Mouse (Mus musculus) bone marrow, adult 2 months (tissue): ENCODE data around the gene 1700017B05Rik.

ENCODE experiments used
- CTCF ChIP-seq: fragments of 200-500 bp; IDR thresholded peaks from 2 replicates; pipeline ENCODE4 v1.5.1; 2011; ENCODE audit warnings: low read length, control low read depth; ENCODE audit not compliant: control insufficient read depth, insufficient read depth
- POLR2A ChIP-seq: fragments of 200-500 bp; IDR thresholded peaks from 2 replicates; pipeline ENCODE4 v1.6.1; 2011; ENCODE audit warnings: low read depth, mild to moderate bottlenecking, control low read depth, low read length, borderline replicate concordance; ENCODE audit not compliant: control insufficient read depth

DNA sequence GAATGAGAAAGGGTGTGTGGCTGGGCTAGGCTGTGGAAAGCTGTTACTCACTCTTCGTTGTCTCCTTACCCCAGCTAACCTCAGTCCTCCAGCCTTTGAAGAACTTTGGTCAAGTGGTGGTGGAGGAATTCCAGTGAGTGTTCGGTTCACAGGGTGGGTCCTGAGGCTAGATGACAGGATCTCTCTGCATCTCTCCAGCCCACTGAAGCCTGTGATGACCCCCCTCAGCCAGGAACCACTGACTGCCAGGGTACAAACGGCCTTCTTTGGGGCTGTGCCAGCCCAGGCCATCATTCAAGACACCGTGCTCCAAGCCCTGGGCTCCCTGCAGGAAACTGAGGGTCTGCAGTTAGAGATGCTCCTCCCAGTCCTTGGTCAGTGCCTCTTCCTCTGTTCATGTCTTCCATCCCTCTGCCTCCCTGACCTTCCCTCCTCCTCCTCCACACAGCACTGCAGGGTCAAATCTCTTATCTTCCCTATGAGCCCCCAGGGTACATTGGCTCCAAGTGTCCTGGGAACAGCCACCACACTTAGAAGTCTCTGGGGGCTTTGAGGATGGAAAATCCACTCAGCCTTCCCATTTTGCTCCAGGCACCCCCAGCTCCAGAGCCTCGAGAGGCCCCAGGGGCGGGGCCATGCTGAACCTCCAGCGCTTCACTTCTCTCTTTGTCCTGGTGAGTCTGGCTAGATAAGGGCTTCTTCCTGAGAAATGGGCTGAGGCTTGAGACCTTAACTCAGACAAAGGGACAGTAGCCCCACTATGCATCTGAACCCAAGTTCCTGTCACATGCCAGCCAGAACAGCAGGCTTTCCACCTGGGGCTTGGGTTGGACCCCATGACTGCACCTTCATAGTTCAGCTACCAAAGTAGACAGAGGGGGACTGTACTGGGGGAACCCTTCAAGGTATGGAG lies 14.1 kb downstream of the 1700017B05Rik start:
- TF ChIP-seq CTCF = no peak
- TF ChIP-seq POLR2A = no peak
